Mouse (Mus musculus): ENCODE data around the gene Mcu.

Mcu gene

DNA sequence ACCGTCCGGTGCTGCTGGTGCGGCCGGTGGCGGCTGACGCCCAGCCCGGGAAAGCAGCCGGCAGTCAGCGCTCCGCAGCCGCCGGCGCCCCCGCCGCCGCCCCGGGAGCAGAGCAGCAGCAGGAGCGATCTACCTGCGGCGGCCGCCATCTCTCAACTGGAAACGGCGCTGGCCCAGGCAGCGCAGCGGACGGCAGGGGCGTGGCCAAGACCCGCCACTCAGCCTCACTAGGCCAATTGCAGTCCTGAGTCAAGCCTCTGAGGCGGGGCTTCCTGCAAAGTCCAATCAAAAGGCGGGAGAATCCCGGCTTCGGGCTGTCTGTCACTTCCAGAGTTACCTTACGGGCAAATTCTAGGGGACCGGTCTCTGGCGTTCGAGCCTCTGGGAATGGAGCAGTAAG, at the start of gene Mcu:
TSS of gene Mcu (minus strand) at position 171 of the 400 bp plus-strand sequence.
- in situ Hi-C loops (cut with MboI; ENCODE audit: low sequenced_read_pairs): no loop called here

DNA sequence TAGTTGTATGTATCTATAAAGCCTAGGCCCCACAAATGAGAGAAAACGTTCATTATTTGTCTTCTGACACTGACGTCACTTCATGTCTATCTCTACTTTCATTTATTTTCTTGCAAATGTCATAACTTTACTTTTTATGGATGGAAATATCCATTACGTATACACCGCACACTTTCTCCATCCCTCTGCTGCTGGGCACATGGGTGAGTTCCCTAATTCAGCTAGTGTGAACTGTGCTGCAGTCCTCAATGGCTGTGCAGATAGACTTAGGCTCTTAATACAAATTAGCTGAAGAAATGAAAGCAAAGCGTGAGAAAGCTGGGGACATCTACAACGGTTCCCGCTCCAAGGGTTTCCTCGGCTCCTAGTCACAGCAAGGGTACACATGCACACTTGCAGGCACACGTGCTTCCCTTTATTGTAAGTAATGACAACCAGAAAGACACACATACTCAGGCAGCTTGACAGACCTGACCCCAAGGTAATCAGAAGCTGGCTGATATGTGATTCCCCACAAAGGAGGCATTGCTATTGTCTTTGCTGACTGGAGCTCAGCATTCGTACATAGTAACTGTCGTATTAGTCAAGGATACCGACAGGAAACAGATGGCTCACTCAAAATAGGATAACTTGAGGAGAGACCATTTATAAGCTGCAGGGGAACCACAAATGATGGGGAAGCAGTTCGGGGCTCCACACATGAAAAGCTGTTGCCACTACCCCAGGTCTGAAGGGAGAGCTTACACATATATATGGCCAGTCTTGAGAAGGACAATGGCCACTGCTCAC, 49.2 kb upstream of the Mcu start:
- in situ Hi-C loops (cut with MboI; ENCODE audit: low sequenced_read_pairs): no loop called here

DNA sequence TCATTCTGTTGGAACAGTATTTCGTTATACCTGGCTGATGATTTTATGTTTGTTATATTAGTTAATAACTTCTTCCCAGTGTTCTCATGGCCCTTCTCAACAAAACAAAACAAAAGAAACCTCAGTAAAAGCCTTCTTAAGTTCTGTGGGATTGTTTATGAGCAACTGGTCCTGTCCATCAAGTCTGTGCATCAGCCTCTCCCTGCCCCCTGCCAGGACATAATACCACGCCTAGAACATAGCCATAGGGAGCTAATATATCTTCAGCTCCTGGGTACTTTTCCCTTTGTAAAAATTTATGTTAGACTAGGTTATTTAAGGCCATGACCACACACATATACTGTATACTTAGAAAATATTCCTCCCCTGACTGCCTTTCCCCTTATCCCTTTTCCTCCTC, 48.3 kb upstream of the Mcu start:
- in situ Hi-C loops (cut with MboI; ENCODE audit: low sequenced_read_pairs): no loop called here

DNA sequence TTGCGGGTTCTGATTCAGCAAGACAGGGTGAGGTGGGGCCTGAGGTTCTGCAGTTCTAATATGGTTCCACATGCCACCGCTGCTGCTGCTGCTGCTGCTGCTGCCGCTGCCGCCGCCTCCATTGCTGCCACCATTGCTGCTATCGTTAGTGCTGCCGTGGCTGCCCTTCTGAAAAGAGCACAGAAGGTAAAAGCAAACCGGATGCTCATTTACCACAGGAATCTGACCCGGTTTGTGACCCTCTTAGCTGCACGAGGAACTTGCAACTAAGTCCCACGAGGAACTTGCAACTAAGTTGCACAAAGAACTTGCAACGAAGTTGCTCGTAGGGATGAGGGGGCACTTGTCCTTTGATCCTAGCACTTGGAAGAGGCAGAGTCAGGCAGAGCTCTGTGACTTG, 40.3 kb upstream of the Mcu start:
- in situ Hi-C loops (cut with MboI; ENCODE audit: low sequenced_read_pairs): no loop called here

DNA sequence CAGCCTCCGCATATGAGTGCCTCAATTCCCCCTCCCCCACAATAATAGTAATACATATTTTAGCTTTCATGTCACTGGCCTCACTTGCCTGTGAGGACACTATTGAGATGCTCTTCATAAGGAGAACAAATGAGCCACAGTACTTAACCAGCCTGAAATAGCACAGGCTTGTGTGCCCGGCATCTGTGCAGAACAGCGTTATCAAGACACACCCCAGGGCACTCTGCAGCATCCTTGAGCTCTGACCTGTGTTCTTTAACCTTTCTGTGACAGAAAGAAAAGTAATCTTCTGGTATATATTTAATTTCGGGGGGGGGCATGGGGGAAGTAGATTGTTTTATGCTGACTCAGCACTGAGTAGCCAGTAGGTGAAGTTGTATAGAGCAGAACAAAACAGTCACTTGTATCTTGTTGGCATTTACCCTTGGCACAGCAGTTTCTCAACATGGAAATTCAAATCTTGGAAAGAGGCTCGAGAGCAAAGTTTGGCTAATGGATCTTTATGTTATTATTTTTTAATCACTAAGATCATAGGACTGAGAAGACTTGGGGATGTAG, 30.4 kb upstream of the Mcu start:
- in situ Hi-C loops (cut with MboI; ENCODE audit: low sequenced_read_pairs): no loop called here

DNA sequence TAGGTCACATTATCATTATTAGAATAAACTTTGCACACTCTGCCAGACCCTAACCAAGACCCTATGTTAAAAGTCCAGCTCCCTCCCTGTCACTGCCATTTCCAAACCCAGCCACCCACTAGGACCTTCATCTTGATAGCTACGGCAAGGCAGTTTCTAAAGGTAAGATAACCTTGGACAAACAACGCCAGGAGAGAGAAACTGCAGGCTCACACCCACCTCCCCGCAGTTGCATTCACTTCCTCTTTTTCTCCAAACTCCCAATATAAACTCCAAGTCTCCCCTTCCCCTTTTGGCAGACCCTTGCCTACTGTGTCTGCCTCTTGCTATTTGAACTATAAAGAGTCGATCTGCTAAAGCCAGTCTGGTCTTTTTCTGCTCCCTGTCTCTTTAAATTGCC, 28.7 kb upstream of the Mcu start:
- in situ Hi-C loops (cut with MboI; ENCODE audit: low sequenced_read_pairs): no loop called here

DNA sequence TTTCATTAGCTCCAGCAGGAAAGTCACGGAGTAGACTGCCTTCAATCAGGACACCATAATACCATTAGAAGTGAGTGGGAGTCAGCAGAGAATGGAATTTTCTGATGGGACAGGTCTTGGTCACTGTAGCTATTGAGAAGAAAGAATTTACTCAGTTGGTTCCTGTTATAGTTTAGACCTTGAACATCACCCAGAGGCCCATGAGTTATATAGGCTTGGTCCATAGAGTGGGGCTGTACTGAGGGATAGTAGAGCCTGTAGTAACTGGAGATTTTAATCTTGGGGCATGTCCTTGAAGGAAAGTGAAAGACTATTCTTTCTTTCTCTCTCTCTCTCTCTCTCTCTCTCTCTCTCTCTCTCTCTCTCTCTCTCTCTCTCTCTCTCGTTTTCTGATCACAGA, 28.2 kb upstream of the Mcu start:
- in situ Hi-C loops (cut with MboI; ENCODE audit: low sequenced_read_pairs): no loop called here

DNA sequence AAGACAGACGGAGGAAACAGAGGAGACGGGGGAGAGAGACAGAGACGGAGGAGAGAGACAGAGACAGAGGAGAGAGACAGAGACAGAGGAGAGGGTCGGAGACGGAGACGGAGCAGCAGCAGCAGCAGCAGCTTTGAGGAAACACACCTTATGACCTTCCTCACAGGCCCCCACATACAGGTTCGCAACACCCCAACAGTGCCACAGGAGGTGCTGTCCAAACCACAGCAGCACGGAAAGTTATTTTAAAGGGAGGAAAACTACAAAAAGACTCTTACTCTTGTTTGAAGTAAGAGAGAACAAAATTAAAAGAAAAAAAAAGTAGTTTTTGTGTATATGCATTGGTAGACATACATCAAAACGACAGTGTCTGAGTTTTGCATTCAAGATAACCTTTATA, 27.2 kb upstream of the Mcu start:
- in situ Hi-C loops (cut with MboI; ENCODE audit: low sequenced_read_pairs): no loop called here

DNA sequence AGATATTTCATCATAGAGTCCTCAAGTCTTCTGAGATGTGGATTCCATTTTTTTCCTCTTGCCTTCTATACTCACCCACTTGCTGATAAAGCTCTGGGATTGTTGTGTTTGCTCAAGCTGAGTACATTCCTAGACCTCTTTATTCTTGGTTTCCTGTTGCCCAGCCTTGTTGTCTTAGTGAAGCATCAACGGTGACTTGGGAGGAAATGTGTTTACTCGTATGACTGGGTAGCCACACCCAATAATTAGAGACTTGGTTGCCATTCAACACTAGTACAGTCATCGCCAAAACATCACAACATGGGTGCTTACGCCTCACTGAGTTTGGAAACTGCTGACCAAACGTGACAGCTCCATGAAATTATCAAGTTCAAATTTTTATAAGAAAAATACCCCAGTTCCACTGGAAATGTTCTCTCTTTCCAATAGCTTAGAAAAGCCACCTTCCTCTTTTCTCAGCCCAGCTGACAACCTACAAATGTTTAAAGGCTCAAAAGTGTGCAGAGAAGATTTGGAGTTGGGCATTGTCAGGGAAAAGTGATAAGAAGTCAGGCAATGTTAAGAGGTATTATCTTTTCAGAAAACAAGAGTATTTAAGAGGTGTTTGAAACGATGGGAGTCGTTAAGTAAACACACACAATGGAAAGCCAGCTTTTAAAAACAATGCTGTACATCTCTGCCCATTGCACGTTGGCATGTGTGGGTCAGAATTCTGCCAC, 26.3 kb upstream of the Mcu start:
- in situ Hi-C loops (cut with MboI; ENCODE audit: low sequenced_read_pairs): no loop called here

DNA sequence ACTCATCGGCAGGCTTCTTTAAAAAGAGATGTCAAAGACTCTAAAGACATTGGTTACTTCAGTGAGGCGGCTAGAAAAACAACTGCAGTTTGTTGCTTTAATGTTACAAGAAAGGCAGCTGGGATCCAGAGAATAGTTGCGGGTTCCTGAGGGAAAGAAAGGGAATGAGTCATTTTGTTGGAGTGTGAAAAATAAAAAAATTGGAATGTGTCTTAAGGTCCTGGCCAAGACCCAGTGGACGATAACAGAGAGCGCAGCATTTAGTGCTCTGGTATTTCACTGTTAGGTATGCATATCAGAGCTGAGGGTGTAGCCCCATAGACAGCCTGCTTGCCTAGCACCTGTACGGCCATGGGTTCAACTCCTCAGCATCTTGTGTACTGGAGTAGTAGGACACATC, 22.1 kb upstream of the Mcu start:
- in situ Hi-C loops (cut with MboI; ENCODE audit: low sequenced_read_pairs): no loop called here

DNA sequence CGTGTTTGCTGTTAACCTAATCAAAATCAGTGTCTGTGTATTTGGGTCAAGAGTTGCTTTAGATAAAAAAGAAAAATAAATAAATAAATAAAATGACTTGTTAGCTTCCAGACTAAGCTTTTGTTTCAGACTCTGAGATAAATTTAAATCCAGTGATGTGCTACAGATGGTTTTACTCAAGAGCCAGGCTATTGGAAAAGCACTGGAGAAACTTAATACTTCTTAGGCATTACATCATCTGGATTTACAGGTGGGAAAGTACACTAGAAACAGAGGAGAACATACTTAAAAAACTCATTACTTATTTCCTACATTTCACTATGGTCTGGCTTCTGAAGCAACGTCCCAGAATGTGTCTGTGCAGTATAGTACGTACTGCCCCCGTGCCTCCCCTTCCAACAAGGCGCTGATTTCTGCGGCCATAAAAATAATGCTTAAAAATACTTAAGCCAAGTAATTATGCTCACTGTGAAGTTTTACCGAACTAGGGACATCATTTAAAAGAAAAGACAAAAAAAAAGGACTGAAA, 21.2 kb upstream of the Mcu start:
- in situ Hi-C loops (cut with MboI; ENCODE audit: low sequenced_read_pairs): no loop called here

DNA sequence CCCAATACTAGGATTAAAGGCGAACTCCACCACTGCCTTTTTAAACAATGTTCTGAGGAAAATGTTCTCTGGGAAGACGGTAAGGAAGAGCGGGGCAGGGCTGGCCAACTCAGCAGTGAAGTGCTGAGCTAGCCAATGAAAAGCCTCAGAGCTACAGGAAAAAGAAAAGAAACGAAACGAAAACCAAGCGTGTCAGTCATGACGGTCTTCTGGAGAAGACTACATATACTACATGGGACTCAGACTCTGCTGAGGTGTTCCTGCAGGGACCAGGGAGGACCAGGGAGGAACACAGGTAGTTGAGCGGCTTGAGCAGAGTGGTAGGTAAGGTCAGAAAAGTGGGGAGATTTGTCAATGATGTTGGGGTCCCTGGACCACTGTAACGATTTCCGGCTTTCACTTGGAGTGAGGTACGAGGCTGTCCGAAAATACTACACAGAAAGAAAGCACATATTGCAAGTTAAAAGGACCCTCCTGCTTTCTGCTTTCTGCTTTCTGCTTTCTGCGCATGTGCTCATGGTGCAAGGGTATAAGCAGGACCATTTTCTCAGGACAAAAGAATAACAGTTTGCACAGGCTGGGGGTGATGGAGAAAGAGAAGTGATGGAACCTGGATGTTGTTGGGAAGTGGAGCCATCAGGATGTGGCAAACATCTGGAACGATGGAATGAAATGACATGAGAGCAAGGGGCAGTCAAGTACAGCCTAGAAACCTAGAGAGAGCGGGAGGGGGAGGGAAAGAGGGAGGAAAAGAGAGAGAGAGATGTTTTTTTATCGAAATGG, 20.4 kb upstream of the Mcu start:
- in situ Hi-C loops (cut with MboI; ENCODE audit: low sequenced_read_pairs): no loop called here

DNA sequence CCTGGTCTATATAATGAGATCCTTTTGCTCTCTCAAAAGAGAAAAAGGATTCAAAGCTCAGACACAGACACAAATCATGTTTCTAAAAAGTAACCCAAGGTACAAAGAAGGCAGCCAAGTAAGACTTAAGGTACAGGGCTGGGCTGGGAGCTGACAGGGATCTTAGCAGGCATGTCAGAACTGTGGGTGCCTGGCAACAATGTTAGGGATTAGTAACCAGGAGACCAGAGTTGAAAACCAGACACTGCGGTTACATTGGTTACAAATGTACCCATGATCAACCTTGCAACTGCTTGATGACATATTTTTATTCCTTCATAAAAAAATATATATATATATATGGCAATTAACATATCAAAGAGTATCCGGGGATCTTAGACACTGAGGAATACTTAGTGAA, 19.6 kb upstream of the Mcu start:
- in situ Hi-C loops (cut with MboI; ENCODE audit: low sequenced_read_pairs): no loop called here

DNA sequence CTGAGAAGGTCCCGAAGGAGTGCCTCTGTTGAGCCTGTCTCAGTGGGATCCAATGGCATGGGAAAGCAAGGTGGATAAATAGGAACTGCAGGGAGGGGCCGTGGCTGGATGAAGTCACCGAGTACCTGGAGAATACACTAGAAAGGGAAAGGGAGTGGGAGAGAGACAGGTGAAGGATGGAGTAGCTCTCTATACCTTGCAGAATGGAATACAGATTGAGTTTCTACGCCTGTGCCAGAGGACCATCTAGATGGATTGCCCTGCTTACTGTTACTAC, 13.0 kb upstream of the Mcu start:
- in situ Hi-C loops (cut with MboI; ENCODE audit: low sequenced_read_pairs): no loop called here

DNA sequence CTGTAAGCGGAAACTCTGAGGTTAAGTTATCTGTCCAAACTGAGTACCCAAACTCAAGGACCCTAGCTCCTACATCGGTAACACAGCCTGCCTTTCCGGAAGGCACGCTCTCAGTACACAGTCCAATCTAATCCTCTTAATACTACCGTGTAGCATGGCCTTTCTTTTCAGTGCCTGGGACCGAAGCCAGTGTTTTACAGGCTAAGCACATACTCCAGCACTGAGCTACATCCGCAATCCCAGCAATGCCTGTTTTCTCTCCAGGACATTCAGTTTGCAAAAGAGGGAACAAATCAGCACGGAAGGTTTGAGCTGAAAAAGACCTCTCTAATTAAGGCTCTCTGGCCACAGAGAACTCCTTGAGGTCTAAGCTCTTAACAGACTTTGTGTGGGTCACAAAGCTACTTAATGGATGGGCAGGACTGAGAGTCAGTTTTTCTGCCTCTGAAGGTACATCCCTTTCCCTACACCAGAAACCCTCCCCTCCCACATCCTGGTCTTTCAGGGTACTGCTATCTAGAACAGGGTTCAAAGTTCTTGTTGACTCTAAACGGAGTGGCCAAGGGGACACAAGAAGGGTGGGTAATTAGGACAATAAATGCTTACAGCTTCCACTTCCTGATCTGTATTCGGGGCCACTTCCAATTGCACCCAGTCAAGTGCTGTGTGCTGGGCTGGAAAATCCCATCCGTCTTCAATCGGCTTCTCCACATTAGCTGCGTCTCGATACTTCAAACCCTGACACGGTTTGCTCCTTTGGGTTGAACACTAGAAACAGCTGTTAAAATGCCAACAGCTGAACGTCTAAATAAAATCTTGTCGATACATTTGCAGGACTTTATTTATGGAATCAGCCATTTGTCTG, 12.4 kb upstream of the Mcu start:
- in situ Hi-C loops (cut with MboI; ENCODE audit: low sequenced_read_pairs): no loop called here

DNA sequence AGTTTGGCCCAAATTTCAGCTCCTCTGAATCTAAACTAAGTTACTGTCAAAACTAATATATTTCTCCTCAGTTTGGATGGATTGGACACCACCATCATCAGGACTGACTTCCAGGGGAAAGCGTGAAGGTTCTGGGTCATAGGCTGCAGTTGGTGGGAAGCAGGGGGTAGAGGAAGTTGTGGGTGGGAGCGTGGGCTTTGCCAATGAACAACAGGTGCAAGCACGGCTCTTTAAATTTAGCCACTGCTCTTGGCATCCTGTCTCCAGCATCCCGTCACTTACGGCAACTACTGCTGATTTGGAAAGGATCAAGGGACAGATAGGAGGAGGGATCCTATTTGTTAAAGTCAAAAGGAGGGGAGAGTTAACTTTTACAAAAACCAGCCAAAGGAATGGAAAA, 7.0 kb upstream of the Mcu start:
- in situ Hi-C loops (cut with MboI; ENCODE audit: low sequenced_read_pairs): no loop called here

DNA sequence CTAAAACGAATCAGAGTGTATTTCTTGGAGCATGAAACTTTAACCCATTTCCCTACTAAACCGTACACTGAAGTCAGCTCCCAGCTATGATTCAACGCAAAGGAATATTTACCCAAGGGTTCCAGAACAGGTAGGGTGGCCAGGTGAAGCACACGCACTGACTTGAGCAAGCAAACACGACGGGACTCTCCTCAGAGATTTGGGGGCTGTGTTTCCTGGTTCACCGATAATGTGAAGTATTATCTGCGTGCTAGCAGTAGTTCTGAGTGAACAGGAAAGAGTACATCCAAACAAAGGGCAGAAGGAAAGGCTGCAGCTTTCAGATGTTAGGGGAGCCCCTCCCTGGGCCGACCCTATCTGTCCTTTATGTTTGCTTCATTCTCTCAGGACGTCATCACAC, 4.9 kb upstream of the Mcu start:
- in situ Hi-C loops (cut with MboI; ENCODE audit: low sequenced_read_pairs): no loop called here

DNA sequence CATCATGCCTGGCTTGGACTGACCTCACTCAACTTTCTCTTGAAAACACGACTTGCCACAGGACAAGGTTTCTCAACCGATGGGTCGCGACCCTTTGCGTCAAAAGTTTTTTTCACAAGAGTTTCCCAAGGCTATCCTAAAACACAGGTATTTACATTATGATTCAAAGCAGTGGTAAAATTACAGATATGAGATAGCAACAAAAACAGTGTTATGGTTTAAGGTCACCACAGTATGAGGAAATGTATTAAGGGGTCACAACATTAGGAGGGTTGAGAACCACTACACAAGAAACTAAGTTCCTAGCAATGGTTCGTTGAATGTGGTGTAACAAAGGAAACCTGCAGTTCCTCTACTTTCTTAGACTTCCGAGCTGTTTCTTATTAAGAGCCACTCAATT, 1.3 kb upstream of the Mcu start:
- in situ Hi-C loops (cut with MboI; ENCODE audit: low sequenced_read_pairs): no loop called here

DNA sequence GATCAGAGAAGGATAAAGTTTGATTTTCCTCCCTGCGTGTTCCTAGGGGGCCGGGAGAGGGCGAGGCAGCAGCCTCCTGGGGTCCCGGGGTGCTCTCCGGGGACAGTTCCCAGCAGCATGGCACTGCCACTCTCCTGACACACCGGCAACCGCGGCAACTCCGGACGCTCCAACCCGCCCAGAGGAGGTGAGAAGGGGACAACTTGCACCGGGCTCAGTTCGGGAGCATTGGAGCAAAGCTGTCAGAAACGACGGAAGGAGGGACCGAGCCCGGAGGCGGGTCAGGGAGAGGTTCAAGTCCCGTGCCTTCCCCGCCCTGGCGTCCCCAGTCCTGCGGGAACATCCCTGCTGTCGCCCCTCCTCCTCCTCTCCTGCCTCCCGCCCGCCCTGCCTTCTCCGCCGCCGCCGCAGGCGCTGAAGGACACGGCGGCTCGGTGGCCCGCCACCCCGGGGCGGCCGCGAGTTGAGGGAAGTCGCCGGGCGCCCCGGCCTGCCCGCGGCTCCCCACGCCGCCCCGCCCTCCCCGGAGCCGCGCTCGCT, 441 bp downstream of the Mcu start, which contains the start of gene Gm10322:
TSS of gene Gm10322 (plus strand) at position 83 of the 540 bp plus-strand sequence.
- in situ Hi-C loops (cut with MboI; ENCODE audit: low sequenced_read_pairs): no loop called here

DNA sequence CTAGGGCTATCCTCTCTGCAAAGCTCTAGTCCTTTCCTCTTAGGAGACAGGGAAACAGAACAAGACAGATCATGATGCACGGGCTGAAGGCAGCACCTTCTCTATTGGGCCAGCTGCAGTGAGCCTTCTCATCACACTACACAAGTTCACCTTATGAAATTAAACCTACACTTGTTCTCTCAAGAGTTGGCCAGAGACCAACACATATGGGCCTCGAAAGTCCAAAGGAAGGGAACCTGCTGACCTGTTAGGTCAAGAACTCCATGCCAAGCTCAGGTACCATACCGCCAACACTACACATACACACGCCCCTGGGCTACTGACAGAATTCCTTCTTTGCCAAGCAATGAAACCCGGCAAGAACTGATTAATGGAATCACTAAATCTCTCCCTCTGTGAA, 1.1 kb downstream of the Mcu start:
- in situ Hi-C loops (cut with MboI; ENCODE audit: low sequenced_read_pairs): no loop called here

Measured in CH12F3 (cell line).